Mouse (Mus musculus) thymus, postnatal 0 days (tissue): ENCODE measurements around the gene A230050P20Rik. TPM values are rescaled to one million over a fixed set of nuclear protein-coding genes. Genes with fewer than 3 reads are reported as not detected.

ENCODE experiments used
- DNase-seq: peaks from one replicate; pipeline ENCODE4 v3.0.0-alpha.2; 2015; ENCODE audit warnings: low spot score
- polyA plus RNA-seq: library from polyadenylated mRNA; unstranded; fragments of >200 nt; fragmentation: Nextera tagmentation; extraction: Ambion mirVana; gene quantifications from 2 replicates; pipeline ENCODE4 v1.2.1, GENCODE M21; 2015

A230050P20Rik gene
- polyA plus RNA-seq, 1 experiment from 2014 or later: 15.1 TPM

- no peak for DNase-seq
These were observed 5.1 kb downstream of the A230050P20Rik start for GRCm38 (mm10) chr9:20873521-20873920.

- DNase-seq: no peak
These were observed 6.8 kb downstream of the A230050P20Rik start for GRCm38 (mm10) chr9:20875021-20875790.

- no peak for DNase-seq
These were observed 8.1 kb downstream of the A230050P20Rik start for GRCm38 (mm10) chr9:20876318-20877117.

GRCm38 (mm10) chr9:20877118-20878040 is 8.9 kb downstream of the A230050P20Rik start:
- DNase-seq: no peak

GRCm38 (mm10) chr9:20878041-20878709 is 9.7 kb downstream of the A230050P20Rik start:
- DNase-seq: peak; percentile 100

GRCm38 (mm10) chr9:20878710-20879065 is 10.2 kb downstream of the A230050P20Rik start:
- no peak for DNase-seq

GRCm38 (mm10) chr9:20879097-20879792 is 10.8 kb downstream of the A230050P20Rik start, which contains the start of gene Angptl6:
TSS of gene Angptl6 (minus strand) at chr9:20879727.
- no peak for DNase-seq

GRCm38 (mm10) chr9:20886563-20886962 is 18.1 kb downstream of the A230050P20Rik start:
- DNase-seq: no peak

GRCm38 (mm10) chr9:20887191-20887590 is 18.7 kb downstream of the A230050P20Rik start:
- DNase-seq: no peak

GRCm38 (mm10) chr9:20887704-20888385 is 19.4 kb downstream of the A230050P20Rik start, which contains the start of gene Ppan:
TSS of gene Ppan (plus strand) at chr9:20888175.
- DNase-seq: peak; percentile 95

GRCm38 (mm10) chr9:20888386-20888765 is 19.9 kb downstream of the A230050P20Rik start:
- no peak for DNase-seq

GRCm38 (mm10) chr9:20889185-20890141 is 21.0 kb downstream of the A230050P20Rik start:
- no peak for DNase-seq

- no peak for DNase-seq
These were observed 22.0 kb downstream of the A230050P20Rik start for GRCm38 (mm10) chr9:20890411-20890810.

- DNase-seq: no peak
These were observed 23.1 kb downstream of the A230050P20Rik start for GRCm38 (mm10) chr9:20891339-20892103.

- no peak for DNase-seq
These were observed 23.7 kb downstream of the A230050P20Rik start for GRCm38 (mm10) chr9:20892104-20892653.

GRCm38 (mm10) chr9:20893069-20893468 is 24.6 kb downstream of the A230050P20Rik start:
- no peak for DNase-seq
